Mouse (Mus musculus) liver, postnatal 0 days (tissue): ENCODE data around the gene Zfp664.

Experiments used
- CTCF ChIP-seq: sonication (generic); IDR thresholded peaks from 2 replicates; pipeline ENCODE4 v1.5.1; 2016; ENCODE audit warnings: antibody characterized with exemption, low read depth
- EP300 ChIP-seq: IDR thresholded peaks from 2 replicates; pipeline ENCODE4 v1.6.1; 2016; ENCODE audit warnings: antibody characterized with exemption, low read depth, mild to moderate bottlenecking

GRCm38 (mm10) chr5:124921410-124921809 is 58.9 kb downstream of the Zfp664 start:
- TF ChIP-seq CTCF (no peak), EP300 (no peak)
